Mouse (Mus musculus): ENCODE measurements around the gene Dnajc2. TPM values are rescaled to one million over a fixed set of nuclear protein-coding genes. Genes with fewer than 3 reads are reported as not detected.
A peak's percentile ranks its signal among the peaks of the same experiment; 100 is the strongest.

Dnajc2 gene
- total RNA-seq, 2 experiments from 2014 or later: 34.4 to 34.9 TPM

DNA sequence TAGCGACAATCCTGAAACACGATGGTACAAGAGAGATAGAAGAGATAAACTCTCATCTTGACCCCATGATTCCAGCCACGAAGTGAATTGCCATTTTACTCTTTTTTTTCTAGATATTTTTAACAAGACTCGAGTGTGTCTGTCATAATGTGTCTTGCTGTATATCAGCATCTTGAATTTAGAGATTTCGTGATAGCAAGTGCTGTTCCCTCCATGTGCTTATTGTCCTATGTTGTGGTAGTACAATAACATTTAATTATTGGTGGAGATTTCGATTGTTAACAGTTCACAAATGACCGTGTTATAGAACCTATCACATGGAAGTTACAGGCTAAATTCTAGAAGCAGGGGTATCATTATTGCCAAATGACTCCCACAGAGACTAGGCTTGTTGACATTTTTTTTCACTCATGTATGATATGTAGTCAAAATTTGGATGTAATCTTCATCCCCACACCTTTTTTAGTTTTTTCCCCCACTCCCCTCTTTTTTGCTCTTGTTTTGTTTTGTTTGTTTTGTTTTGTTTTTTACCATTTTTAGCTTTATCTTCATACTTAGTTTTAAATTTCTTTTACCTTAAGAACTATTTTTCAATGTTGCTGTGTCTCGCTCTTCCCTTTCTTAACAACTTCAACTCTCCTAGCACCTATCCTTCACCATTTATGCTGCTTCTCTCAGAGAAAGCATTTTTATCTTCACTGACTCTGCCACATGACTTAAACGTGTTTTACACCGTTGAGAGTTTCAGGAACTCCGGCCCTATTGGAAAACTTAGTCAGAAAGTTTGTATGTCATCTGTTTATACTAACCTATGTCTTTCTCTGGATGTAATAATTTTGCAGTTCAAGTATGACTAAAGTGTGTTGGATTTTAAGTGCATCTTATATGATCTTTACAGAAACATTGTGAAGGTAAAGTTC lies 2.4 kb upstream of the Dnajc2 start:
- DNase-seq (ENCODE audit: extremely low spot score in 1 of 2, low spot score in 2 of 2): no peak
- no peak for TF ChIP-seq CTCF (IDR thresholded peaks at IDR 0.05)
- intact Hi-C loops (cut with DNase I): loop anchor here (2.0 to 5.0 kb wide), 3 partner anchors 51 to 730 kb away; partner anchors contain the start of gene Pmpcb
- Histone ChIP-seq H3K27ac (peak overlapping the region; percentile 90), H3K4me3 (peak overlapping the region; percentile 86)

- intact Hi-C loops (cut with DNase I): loop anchor here (2.0 to 5.0 kb wide), 3 partner anchors 50 to 731 kb away; partner anchors contain the start of gene Pmpcb
- peak overlapping the region; percentile 86 for H3K4me3 ChIP-seq
- no peak for TF ChIP-seq CTCF (IDR thresholded peaks at IDR 0.05)
- DNase-seq (ENCODE audit: extremely low spot score in 1 of 2, low spot score in 2 of 2): peak; percentile 92 to 95
- H3K27ac ChIP-seq: peak overlapping the region; percentile 90
Observed at GRCm38 (mm10) chr5:21786258-21787185, 1.5 kb upstream of the Dnajc2 start.

- intact Hi-C loops (cut with DNase I): loop anchor here (2.0 to 5.0 kb wide), 3 partner anchors 49 to 732 kb away; partner anchors contain the start of gene Pmpcb
- TF ChIP-seq CTCF (IDR thresholded peaks at IDR 0.05): no peak
- H3K4me3 ChIP-seq: no peak overlapping the region
- no peak overlapping the region for H3K27ac ChIP-seq
- DNase-seq (ENCODE audit: extremely low spot score in 1 of 2, low spot score in 2 of 2): no peak
Observed at GRCm38 (mm10) chr5:21785776-21786175, 725 bp upstream of the Dnajc2 start.

- Histone ChIP-seq H3K4me3 (peak overlapping the region; percentile 89), H3K27ac (peak overlapping the region; percentile 80)
- no peak for DNase-seq (ENCODE audit: extremely low spot score in 1 of 2, low spot score in 2 of 2)
- intact Hi-C loops (cut with DNase I): loop anchor here (5.0 kb wide), 2 partner anchors 117 to 733 kb away; no protein-coding TSS in a partner anchor
- no peak for TF ChIP-seq CTCF (IDR thresholded peaks at IDR 0.05)
Observed at GRCm38 (mm10) chr5:21784161-21785052, 644 bp downstream of the Dnajc2 start.

GRCm38 (mm10) chr5:21776491-21776890 lies 8.6 kb downstream of the Dnajc2 start:
- no peak overlapping the region for H3K4me3 ChIP-seq
- intact Hi-C loops (cut with DNase I): no loop called here
- no peak for TF ChIP-seq CTCF (IDR thresholded peaks at IDR 0.05)

GRCm38 (mm10) chr5:21769841-21770240 lies 15.2 kb downstream of the Dnajc2 start:
- intact Hi-C loops (cut with DNase I): loop anchor here (2.0 kb wide), 1 partner anchor 35 kb away; no protein-coding TSS in a partner anchor
- TF ChIP-seq CTCF (IDR thresholded peaks at IDR 0.05): no peak
- DNase-seq (ENCODE audit: extremely low spot score in 1 of 2, low spot score in 2 of 2): no peak

More at GRCm38 (mm10) chr5:21776491-21776890, 8.6 kb downstream of the Dnajc2 start:
- H3K27ac ChIP-seq: no peak overlapping the region
- DNase-seq (ENCODE audit: extremely low spot score in 1 of 2, low spot score in 2 of 2): no peak

GRCm38 (mm10) chr5:21768506-21768905 lies 16.5 kb downstream of the Dnajc2 start:
- Histone ChIP-seq H3K27ac (no peak overlapping the region), H3K4me3 (no peak overlapping the region)
- DNase-seq (ENCODE audit: extremely low spot score in 1 of 2, low spot score in 2 of 2): no peak
- intact Hi-C loops (cut with DNase I): loop anchor here (2.0 kb wide), 1 partner anchor 36 kb away; no protein-coding TSS in a partner anchor
- TF ChIP-seq CTCF (IDR thresholded peaks at IDR 0.05): no peak

More at GRCm38 (mm10) chr5:21769841-21770240, 15.2 kb downstream of the Dnajc2 start:
- H3K4me3 ChIP-seq: no peak overlapping the region
- no peak overlapping the region for H3K27ac ChIP-seq

DNA sequence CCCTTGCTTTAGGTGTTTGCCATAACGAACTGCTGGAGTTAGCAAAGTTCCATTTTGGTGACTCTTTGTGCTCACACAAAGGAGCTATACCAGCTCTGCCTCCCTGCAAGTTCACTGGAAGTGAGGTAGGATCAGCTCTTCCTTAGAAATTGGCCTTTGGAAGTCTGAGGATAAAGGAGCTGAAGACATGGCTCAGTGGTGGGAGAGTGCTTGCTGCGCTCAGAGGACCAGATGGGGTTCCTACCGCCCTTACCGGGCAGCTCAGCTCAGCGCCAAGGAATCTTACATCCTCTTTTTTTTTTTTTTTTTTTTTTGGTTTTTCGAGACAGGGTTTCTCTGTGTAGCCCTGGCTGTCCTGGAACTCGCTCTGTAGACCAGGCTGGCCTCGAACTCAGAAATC lies 39.1 kb downstream of the Dnajc2 start:
- H3K27ac ChIP-seq: no peak overlapping the region
- DNase-seq (ENCODE audit: extremely low spot score in 1 of 2, low spot score in 2 of 2): no peak
- no peak for TF ChIP-seq CTCF (IDR thresholded peaks at IDR 0.05)
- intact Hi-C loops (cut with DNase I): no loop called here
- H3K4me3 ChIP-seq: no peak overlapping the region

DNA sequence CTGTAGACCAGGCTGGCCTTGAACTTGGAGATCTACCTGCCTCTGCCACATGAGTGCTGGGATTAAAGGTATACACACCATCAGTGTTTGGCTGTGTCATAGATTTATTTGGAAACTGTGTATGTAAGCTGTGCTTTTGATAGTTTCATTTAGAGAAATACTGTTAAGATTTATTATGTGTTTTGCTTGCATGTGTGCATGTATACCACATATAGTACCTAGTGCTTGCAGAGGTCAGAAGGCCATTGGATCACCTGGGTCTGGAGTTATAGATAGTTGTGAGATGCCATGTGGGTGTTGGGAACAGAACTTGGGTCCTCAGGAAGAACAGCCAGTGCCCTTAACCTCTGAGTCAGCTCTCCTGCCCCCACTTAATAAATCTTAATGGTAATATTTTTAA lies 40.4 kb downstream of the Dnajc2 start:
- Histone ChIP-seq H3K4me3 (no peak overlapping the region), H3K27ac (no peak overlapping the region)
- TF ChIP-seq CTCF (IDR thresholded peaks at IDR 0.05): no peak
- no peak for DNase-seq (ENCODE audit: extremely low spot score in 1 of 2, low spot score in 2 of 2)
- intact Hi-C loops (cut with DNase I): no loop called here

DNA sequence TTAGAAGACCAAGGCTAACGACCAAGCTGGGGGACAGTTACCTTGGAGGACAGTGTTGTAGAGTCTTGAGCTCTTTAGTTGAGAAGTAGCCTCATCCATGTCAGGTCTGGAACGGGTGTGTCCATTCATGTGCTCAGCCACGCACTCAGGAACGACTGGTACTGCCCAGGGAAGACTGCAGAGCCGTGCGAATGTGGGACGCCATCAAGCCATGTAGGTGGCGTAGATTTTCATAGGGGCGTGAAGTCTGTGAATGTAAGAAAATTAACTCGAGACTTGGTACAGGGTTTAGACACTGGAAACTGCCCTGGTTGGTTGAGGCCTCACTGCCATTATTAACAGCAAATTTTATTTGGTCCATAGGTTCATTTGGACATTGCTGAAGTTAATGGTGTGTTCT lies 41.4 kb downstream of the Dnajc2 start:
- no peak for TF ChIP-seq CTCF (IDR thresholded peaks at IDR 0.05)
- H3K27ac ChIP-seq: no peak overlapping the region
- intact Hi-C loops (cut with DNase I): no loop called here
- no peak overlapping the region for H3K4me3 ChIP-seq
- no peak for DNase-seq (ENCODE audit: extremely low spot score in 1 of 2, low spot score in 2 of 2)

Data from left cerebral cortex, adult 2 months (tissue).